Mouse (Mus musculus) testis, adult 2 months (tissue): ENCODE measurements around the gene Gpc6.

ENCODE experiments used
- CTCF ChIP-seq: fragments of 200-500 bp; IDR thresholded peaks from 2 replicates; pipeline ENCODE4 v1.5.1; 2012; ENCODE audit warnings: low read depth, mild to moderate bottlenecking, inconsistent platforms, low read length, moderate library complexity; ENCODE audit not compliant: control insufficient read depth, insufficient read depth, insufficient replicate concordance
- POLR2A ChIP-seq: fragments of 200-500 bp; IDR thresholded peaks from 2 replicates; pipeline ENCODE4 v1.6.1; 2012; ENCODE audit warnings: low read depth, mild to moderate bottlenecking, inconsistent platforms, low read length, moderate library complexity; ENCODE audit not compliant: control insufficient read depth

DNA sequence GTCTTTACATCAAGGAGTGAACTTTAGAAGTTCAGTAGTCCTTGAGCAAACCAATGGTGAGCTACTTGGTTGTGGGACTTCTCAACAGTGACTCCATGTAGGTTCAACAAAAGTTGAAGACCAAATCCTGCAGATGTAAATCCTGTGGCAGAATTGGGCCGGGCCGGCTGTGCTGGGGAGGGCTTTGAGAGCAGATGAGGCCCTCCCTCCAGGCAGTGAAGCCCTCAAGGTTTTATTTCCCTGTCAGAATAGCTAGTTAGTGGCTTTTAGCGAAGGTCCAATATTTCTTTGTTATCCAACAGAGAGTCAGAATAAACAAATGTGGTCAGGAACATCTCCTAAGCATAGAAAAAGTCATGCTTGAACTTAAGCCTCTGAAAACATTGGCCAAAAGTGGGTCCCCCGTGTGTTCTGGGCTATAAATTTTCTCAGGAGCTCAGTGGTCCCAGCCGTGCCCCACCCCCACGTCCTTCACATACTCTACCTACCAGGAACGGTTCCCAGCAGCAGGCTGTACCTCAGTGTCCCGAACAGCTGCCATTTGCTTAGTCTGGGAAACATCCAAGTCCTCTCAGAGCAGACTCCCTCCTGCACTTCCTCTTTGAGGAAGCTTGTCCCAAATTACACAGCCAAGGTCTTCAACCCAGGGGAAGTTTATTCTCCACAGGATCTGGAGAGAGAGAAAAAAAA lies 983.3 kb downstream of the Gpc6 start:
- TF ChIP-seq CTCF (no peak), POLR2A (no peak)
